ENCODE assay signal across 8 mouse cellular contexts in genomic region chr7:140953800-140954732, GRCm38 (mm10). TPM values are rescaled to one million over a fixed set of nuclear protein-coding genes. Genes with fewer than 3 reads are reported as not detected.
DNase-seq lines count a peak whose midpoint lies in the region; ATAC-seq and TF ChIP-seq lines count a peak whose summit lies in the region.

No protein-coding gene starts in this region.

- H3K27me3 ChIP-seq in testis, adult 2 months (ENCODE audit: control insufficient read depth, insufficient read depth, low read length): no peaks in the 10 kb centered on the region

- H3K4me3 ChIP-seq in testis, adult 2 months (ENCODE audit: control insufficient read depth, low read depth, low read length): peak overlapping the region; percentile 20; the same call in 1 of the 2 replicates

- no peak overlapping the region for H3K27ac ChIP-seq in testis, adult 2 months (ENCODE audit: control insufficient read depth, insufficient read depth, low read depth, low read length)

- no peaks in the 10 kb centered on the region for H3K36me3 ChIP-seq in testis, adult 2 months (ENCODE audit: control insufficient read depth, insufficient read depth, low read length)

- peak; percentile 40 to 42 for ATAC-seq in hematopoietic stem cell, adult 5-6 weeks (replicated peaks in 1 of 2; ENCODE audit: insufficient read depth in 1 of 2, low FRiP score in 2 of 2, low TSS enrichment in 1 of 2, low read depth in 1 of 2, poor library complexity in 2 of 2, severe bottlenecking in 2 of 2)
- ATAC-seq in megakaryocyte-erythroid progenitor cell, adult 5-6 weeks (replicated peaks; ENCODE audit: low FRiP score, low TSS enrichment, poor library complexity, severe bottlenecking): no peak

- intact Hi-C loops in left cerebral cortex, postnatal 10 days (cut with DNase I): no loop called here

- TF ChIP-seq POLR2A in testis, adult 2 months (IDR thresholded peaks at IDR 0.05; ENCODE audit: control insufficient read depth, low read depth, low read length): no peak

- H3K4me1 ChIP-seq in testis, adult 2 months (ENCODE audit: control insufficient read depth, insufficient read depth, low read length): no peaks in the 10 kb centered on the region; the same call in 1 of the 2 replicates

- DNase-seq in testis, postnatal 10 days (ENCODE audit: low spot score): no peak
- peak; percentile 45 for DNase-seq in lung, postnatal 25 days (ENCODE audit: low spot score)
- DNase-seq in left cerebral cortex, postnatal 10 days (ENCODE audit: extremely low spot score in 1 of 2, low spot score in 2 of 2): no peak
- no peak for DNase-seq in right cerebral cortex, postnatal 14 days
- no peak for DNase-seq in layer of hippocampus, postnatal 10 days (ENCODE audit: low spot score in 2 of 2)

- TF ChIP-seq CTCF in testis, adult 2 months (IDR thresholded peaks at IDR 0.05; ENCODE audit: control insufficient read depth, insufficient read depth, insufficient replicate concordance, low read depth, low read length): no peak

RNA-seq across cellular contexts. Expression of gene Gm45717, which starts 1.7 kb away (rescaled TPM):
- not detected in 2 replicates for polyA plus RNA-seq in testis, adult 2 months (2012; rRNA removed)
- not detected in 2 replicates for total RNA-seq in hematopoietic stem cell, adult 5-6 weeks (2017)
- total RNA-seq in megakaryocyte-erythroid progenitor cell, adult 5-6 weeks (2014; fragmentation: Nextera tagmentation): not detected in 2 replicates
- total RNA-seq in megakaryocyte-erythroid progenitor cell, adult 5-6 weeks (2017): not detected in 2 replicates
- not detected for total RNA-seq in left cerebral cortex, postnatal 10 days (2021)
- total RNA-seq in layer of hippocampus, postnatal 10 days (2021): not detected

RNA-seq across cellular contexts. Expression of gene Ifitm2, which starts 1.7 kb away (rescaled TPM):
- 39.0 and 51.4 TPM in 2 replicates for polyA plus RNA-seq in testis, adult 2 months (2012; rRNA removed)
- total RNA-seq in hematopoietic stem cell, adult 5-6 weeks (2017): 328 and 386 TPM in 2 replicates
- 285 and 292 TPM in 2 replicates for total RNA-seq in megakaryocyte-erythroid progenitor cell, adult 5-6 weeks (2014; fragmentation: Nextera tagmentation)
- 265 and 278 TPM in 2 replicates for total RNA-seq in megakaryocyte-erythroid progenitor cell, adult 5-6 weeks (2017)
- 10 to 100 TPM; 18.0 to 20.0 TPM for total RNA-seq in left cerebral cortex, postnatal 10 days (2021)
- total RNA-seq in layer of hippocampus, postnatal 10 days (2021): 10 to 100 TPM; 20.3 to 27.0 TPM

RNA-seq across cellular contexts. Expression of gene Ifitm5, which starts 4.0 kb away (rescaled TPM):
- polyA plus RNA-seq in testis, adult 2 months (2012; rRNA removed): 0.15 TPM in 1 of 2 replicates, not detected in the other
- total RNA-seq in hematopoietic stem cell, adult 5-6 weeks (2017): 1.0 TPM in 1 of 2 replicates, not detected in the other
- 0.55 TPM in 1 of 2 replicates, not detected in the other for total RNA-seq in megakaryocyte-erythroid progenitor cell, adult 5-6 weeks (2014; fragmentation: Nextera tagmentation)
- 2.4 TPM in 1 of 2 replicates, not detected in the other for total RNA-seq in megakaryocyte-erythroid progenitor cell, adult 5-6 weeks (2017)
- not detected for total RNA-seq in left cerebral cortex, postnatal 10 days (2021)
- total RNA-seq in layer of hippocampus, postnatal 10 days (2021): not detected

RNA-seq across cellular contexts. Expression of gene Pgghg, which starts 12.9 kb away (rescaled TPM):
- polyA plus RNA-seq in testis, adult 2 months (2012; rRNA removed): 2.0 and 2.4 TPM in 2 replicates
- 11.2 and 17.7 TPM in 2 replicates for total RNA-seq in hematopoietic stem cell, adult 5-6 weeks (2017)
- total RNA-seq in megakaryocyte-erythroid progenitor cell, adult 5-6 weeks (2014; fragmentation: Nextera tagmentation): 12.2 and 18.7 TPM in 2 replicates
- 6.1 and 7.2 TPM in 2 replicates for total RNA-seq in megakaryocyte-erythroid progenitor cell, adult 5-6 weeks (2017)
- 1 to 10 TPM; 2.4 to 3.9 TPM for total RNA-seq in left cerebral cortex, postnatal 10 days (2021)
- total RNA-seq in layer of hippocampus, postnatal 10 days (2021): 1 to 10 TPM; 4.2 to 5.0 TPM

RNA-seq across cellular contexts. Expression of gene Ifitm1, which starts 13.0 kb away (rescaled TPM):
- 3.0 and 6.9 TPM in 2 replicates for polyA plus RNA-seq in testis, adult 2 months (2012; rRNA removed)
- total RNA-seq in hematopoietic stem cell, adult 5-6 weeks (2017): 250 and 359 TPM in 2 replicates
- total RNA-seq in megakaryocyte-erythroid progenitor cell, adult 5-6 weeks (2014; fragmentation: Nextera tagmentation): 37.2 and 54.3 TPM in 2 replicates
- 20.9 and 50.8 TPM in 2 replicates for total RNA-seq in megakaryocyte-erythroid progenitor cell, adult 5-6 weeks (2017)
- 1 to 10 TPM; 3.2 to 3.3 TPM for total RNA-seq in left cerebral cortex, postnatal 10 days (2021)
- total RNA-seq in layer of hippocampus, postnatal 10 days (2021): 1 to 10 TPM; 3.6 to 5.5 TPM

Comparison
In these comparisons a context has a peak if more than half of its experiments do, and no peak if none do; other contexts are left out.
1. RNA of gene Ifitm2, which starts 1.7 kb away (total RNA-seq): 328 to 386 TPM in hematopoietic stem cell, adult 5-6 weeks and 265 to 292 TPM in megakaryocyte-erythroid progenitor cell, adult 5-6 weeks; 20.3 to 27.0 TPM in layer of hippocampus, postnatal 10 days and 18.0 to 20.0 TPM in left cerebral cortex, postnatal 10 days; every median in the first group is over 4 times any median in the second.